Mouse (Mus musculus): ENCODE measurements around the gene Lamb1. TPM values are rescaled to one million over a fixed set of nuclear protein-coding genes. Genes with fewer than 3 reads are reported as not detected.

Gene Lamb1
- polyA plus RNA-seq (2015; fragmentation: Nextera tagmentation; extraction: Ambion mirVana) = 115 and 128 TPM in 2 replicates

DNA sequence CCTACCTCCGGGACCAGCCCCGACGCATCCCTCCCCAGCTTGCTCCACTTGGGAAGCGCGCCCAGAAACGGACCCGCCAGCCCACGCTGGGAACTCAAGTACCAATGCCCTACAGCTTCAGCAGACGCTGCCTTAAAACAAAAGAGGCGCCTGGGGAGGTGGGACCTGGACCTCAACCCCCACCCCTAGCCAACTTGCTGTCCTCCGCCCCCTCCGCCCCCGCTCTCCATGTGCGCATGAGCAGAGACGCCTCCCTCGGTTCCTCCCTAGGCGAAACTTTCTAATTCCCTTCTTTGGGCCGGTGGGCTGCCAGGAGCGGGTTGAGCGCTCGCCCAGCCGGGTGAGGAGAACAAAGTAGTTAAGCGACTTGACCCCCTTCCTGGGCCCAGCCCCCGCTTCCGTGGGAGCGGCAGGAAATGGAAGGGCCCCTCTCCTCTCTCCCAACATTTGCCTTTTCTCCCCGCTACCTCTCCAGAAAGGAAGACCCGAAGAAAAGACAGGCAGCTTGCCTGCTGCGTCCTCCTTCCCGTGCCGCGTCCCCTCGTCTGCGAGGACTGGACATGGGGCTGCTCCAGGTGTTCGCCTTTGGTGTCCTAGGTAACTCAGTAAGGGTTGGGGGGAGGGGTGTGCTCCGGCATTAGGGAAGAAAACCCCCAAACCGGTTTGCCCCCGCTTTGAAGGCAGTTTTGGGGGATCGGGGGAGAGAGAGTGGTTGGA is at the start of gene Lamb1:
Gene Lamb1 (plus strand): TSS at position 230 of the 717 bp plus-strand sequence.
- H3K9ac ChIP-seq (ENCODE audit: low read depth, low read length) = peak within 1 kb of the TSS; percentile 85
- H3K9me3 ChIP-seq (replicated peaks; ENCODE audit: low read length) = no peaks in the 10 kb centered on the region
- H3K4me2 ChIP-seq (ENCODE audit: low read length) = peak within 1 kb of the TSS; percentile 86
- ATAC-seq (replicated peaks; ENCODE audit: low FRiP score, low read depth) (peak; percentile 50), DNase-seq (ENCODE audit: low spot score) (peak; percentile 89)
- WGBS = under 1% methylated on average over 39 of the region's 39 CpGs
- H3K27me3 ChIP-seq (ENCODE audit: insufficient read depth, low read length) = no peaks in the 10 kb centered on the region
- H3K4me1 ChIP-seq (replicated peaks; ENCODE audit: insufficient read depth, low read length) = peaks cover 30% of the 10 kb centered on the region
- TF ChIP-seq CTCF (IDR thresholded peaks at IDR 0.05; ENCODE audit: low read depth) = no peak
- peak within 1 kb of the TSS; percentile 92 for H3K27ac ChIP-seq
- no peaks in the 10 kb centered on the region for H3K36me3 ChIP-seq (ENCODE audit: insufficient read depth, low read length)
- H3K4me3 ChIP-seq (replicated peaks; ENCODE audit: low read depth, low read length) = peak within 1 kb of the TSS; percentile 70

DNA sequence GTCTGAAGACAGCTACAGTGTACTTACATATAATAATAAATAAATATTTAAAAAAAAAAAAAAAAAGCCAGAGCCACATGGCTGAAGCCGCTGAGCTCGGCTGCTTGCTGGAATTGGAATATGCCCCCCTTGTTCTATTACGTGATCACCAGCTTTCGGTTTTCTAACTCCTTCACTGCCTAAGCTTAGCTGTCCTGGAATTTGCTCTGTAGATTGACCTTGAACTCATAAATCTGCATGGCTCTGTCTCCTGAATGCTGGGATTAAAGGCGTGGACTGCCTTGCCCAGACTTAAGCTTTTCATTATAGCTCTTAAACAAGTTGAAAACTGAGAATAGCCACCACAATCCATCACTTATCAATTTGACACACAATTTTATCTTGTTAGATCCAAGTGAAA is 47.8 kb upstream of the Lamb1 start:
- Histone ChIP-seq H3K27me3 (ENCODE audit: insufficient read depth, low read length) (no peaks in the 10 kb centered on the region), H3K9me3 (replicated peaks; ENCODE audit: low read length) (no peaks in the 10 kb centered on the region), H3K4me2 (ENCODE audit: low read length) (no peak overlapping the region), H3K4me1 (replicated peaks; ENCODE audit: insufficient read depth, low read length) (0 out of 2 replicates have a peak, but pooled peaks cover 3% of the 10 kb centered on the region), H3K4me3 (replicated peaks; ENCODE audit: low read depth, low read length) (no peak overlapping the region), H3K27ac (no peak overlapping the region), H3K36me3 (ENCODE audit: insufficient read depth, low read length) (no peaks in the 10 kb centered on the region), H3K9ac (ENCODE audit: low read depth, low read length) (no peak overlapping the region)
- no peak for TF ChIP-seq CTCF (IDR thresholded peaks at IDR 0.05; ENCODE audit: low read depth)
- 31% methylated on average over 5 of the region's 5 CpGs for WGBS
- peak; percentile 51 for DNase-seq (ENCODE audit: low spot score)
- no peak; the same call in 1 of the 2 replicates for ATAC-seq (replicated peaks; ENCODE audit: low FRiP score, low read depth)

DNA sequence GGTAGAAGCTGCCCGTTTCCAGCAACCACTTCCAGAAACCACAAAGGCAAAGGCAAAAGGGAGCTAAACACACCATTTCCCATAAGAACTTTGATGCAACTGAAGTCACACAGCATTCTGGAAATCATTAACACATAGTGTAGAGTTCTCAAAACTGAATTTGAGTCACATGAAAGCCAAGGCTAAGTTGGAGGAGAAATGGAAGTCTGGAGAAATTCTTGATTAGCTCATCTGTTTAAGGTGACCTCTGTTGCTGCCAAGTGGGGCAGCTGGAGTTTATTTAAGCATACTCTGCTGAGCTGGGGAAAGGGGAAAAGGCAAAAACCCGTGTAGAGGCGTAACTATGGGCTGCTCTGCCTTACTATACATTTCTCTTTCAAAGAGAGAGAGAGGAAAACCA is 46.3 kb upstream of the Lamb1 start:
- Histone ChIP-seq H3K9ac (ENCODE audit: low read depth, low read length) (no peak overlapping the region), H3K4me3 (replicated peaks; ENCODE audit: low read depth, low read length) (no peak overlapping the region), H3K36me3 (ENCODE audit: insufficient read depth, low read length) (no peaks in the 10 kb centered on the region), H3K4me2 (ENCODE audit: low read length) (no peak overlapping the region), H3K27ac (0 out of 2 replicates have a peak overlapping the region, but pooled peaks have one; percentile 5), H3K9me3 (replicated peaks; ENCODE audit: low read length) (no peaks in the 10 kb centered on the region), H3K27me3 (ENCODE audit: insufficient read depth, low read length) (no peaks in the 10 kb centered on the region), H3K4me1 (replicated peaks; ENCODE audit: insufficient read depth, low read length) (0 out of 2 replicates have a peak, but pooled peaks cover 3% of the 10 kb centered on the region)
- WGBS = 52% methylated on average over 3 of the region's 3 CpGs
- DNase-seq (ENCODE audit: low spot score) (peak; percentile 37), ATAC-seq (replicated peaks; ENCODE audit: low FRiP score, low read depth) (no peak)
- TF ChIP-seq CTCF (IDR thresholded peaks at IDR 0.05; ENCODE audit: low read depth) = no peak

DNA sequence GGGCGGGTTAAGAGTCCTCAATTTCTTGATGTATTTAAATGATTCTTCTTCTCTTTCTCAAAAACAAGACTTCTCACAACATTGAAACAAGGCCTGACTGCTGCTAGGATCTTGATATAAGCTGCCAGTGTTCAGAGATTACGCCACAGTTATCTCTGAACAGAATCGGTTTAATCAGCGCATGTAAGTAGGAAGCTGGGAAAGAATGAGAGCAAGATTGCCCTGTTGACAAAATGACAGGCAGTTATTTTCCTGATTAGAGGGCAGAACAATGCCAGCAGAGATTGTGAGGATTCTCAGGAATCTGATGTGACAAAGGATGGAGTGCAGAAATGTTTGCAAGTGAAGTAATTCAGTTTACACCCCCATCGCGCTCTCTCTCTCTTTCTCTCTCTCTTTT is 43.5 kb upstream of the Lamb1 start:
- H3K4me3 ChIP-seq (replicated peaks; ENCODE audit: low read depth, low read length) = no peak overlapping the region
- H3K36me3 ChIP-seq (ENCODE audit: insufficient read depth, low read length) = no peaks in the 10 kb centered on the region
- 85% methylated on average over 6 of the region's 6 CpGs for WGBS
- H3K9me3 ChIP-seq (replicated peaks; ENCODE audit: low read length) = no peaks in the 10 kb centered on the region
- H3K9ac ChIP-seq (ENCODE audit: low read depth, low read length) = no peak overlapping the region
- 0 out of 2 replicates have a peak, but pooled peaks cover 3% of the 10 kb centered on the region for H3K4me1 ChIP-seq (replicated peaks; ENCODE audit: insufficient read depth, low read length)
- no peak for DNase-seq (ENCODE audit: low spot score)
- no peak overlapping the region for H3K27ac ChIP-seq
- TF ChIP-seq CTCF (IDR thresholded peaks at IDR 0.05; ENCODE audit: low read depth) = no peak
- H3K27me3 ChIP-seq (ENCODE audit: insufficient read depth, low read length) = no peaks in the 10 kb centered on the region
- ATAC-seq (replicated peaks; ENCODE audit: low FRiP score, low read depth) = no peak
- H3K4me2 ChIP-seq (ENCODE audit: low read length) = no peak overlapping the region

DNA sequence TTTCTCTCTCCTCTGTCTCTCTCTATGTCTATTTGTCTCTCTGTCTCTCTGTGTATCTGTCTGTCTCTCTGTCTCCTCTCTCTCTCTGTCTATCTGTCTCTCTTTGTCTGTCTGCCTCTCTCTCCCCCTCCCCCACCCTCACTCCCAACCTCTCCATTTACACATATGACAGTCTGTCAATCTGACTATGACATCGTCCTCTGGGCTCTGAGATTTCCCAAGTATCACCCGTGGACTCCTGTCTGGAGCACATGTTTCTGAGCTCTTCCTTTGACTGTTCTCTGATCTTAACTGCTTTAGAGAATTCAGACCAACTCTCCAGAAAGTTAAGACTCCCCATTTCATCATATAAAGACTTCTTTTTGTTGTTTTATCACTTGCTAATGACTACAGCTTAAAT is 42.8 kb upstream of the Lamb1 start:
- no peak for TF ChIP-seq CTCF (IDR thresholded peaks at IDR 0.05; ENCODE audit: low read depth)
- DNase-seq (ENCODE audit: low spot score) (no peak), ATAC-seq (replicated peaks; ENCODE audit: low FRiP score, low read depth) (no peak)
- Histone ChIP-seq H3K4me2 (ENCODE audit: low read length) (no peak overlapping the region), H3K9ac (ENCODE audit: low read depth, low read length) (no peak overlapping the region), H3K27ac (no peak overlapping the region), H3K36me3 (ENCODE audit: insufficient read depth, low read length) (no peaks in the 10 kb centered on the region), H3K27me3 (ENCODE audit: insufficient read depth, low read length) (no peaks in the 10 kb centered on the region), H3K4me1 (replicated peaks; ENCODE audit: insufficient read depth, low read length) (0 out of 2 replicates have a peak, but pooled peaks cover 3% of the 10 kb centered on the region), H3K4me3 (replicated peaks; ENCODE audit: low read depth, low read length) (no peak overlapping the region), H3K9me3 (replicated peaks; ENCODE audit: low read length) (no peaks in the 10 kb centered on the region)
- WGBS = 58% methylated on average over 2 of the region's 2 CpGs

DNA sequence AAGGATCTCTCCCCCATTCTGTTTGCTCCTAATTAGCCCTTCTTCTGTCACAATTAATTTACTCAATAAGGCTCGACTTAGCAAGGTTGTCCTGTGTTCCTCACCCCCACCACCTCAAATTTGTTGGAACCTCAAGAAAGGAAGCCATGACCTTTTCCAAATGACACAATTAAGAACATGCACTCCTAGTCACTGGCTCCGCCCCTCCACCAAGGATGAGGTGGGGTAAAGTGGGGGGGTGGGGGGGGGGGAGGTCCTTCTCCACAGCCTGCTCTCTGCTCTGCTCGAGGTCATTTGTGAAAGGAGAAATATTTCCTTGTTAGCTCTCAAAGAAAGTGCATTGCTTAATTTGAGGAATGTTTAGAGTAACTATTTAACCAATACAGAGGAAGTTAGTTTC is 42.3 kb upstream of the Lamb1 start:
- peak; percentile 65 for ATAC-seq (replicated peaks; ENCODE audit: low FRiP score, low read depth)
- H3K9ac ChIP-seq (ENCODE audit: low read depth, low read length) = no peak overlapping the region
- no peaks in the 10 kb centered on the region for H3K36me3 ChIP-seq (ENCODE audit: insufficient read depth, low read length)
- DNase-seq (ENCODE audit: low spot score) = no peak
- 0 out of 2 replicates have a peak, but pooled peaks cover 3% of the 10 kb centered on the region for H3K4me1 ChIP-seq (replicated peaks; ENCODE audit: insufficient read depth, low read length)
- H3K27ac ChIP-seq = no peak overlapping the region
- H3K9me3 ChIP-seq (replicated peaks; ENCODE audit: low read length) = no peaks in the 10 kb centered on the region
- no peak overlapping the region for H3K4me2 ChIP-seq (ENCODE audit: low read length)
- TF ChIP-seq CTCF (IDR thresholded peaks at IDR 0.05; ENCODE audit: low read depth) = no peak
- no peaks in the 10 kb centered on the region for H3K27me3 ChIP-seq (ENCODE audit: insufficient read depth, low read length)
- no peak overlapping the region for H3K4me3 ChIP-seq (replicated peaks; ENCODE audit: low read depth, low read length)
- 22% methylated on average over 3 of the region's 3 CpGs for WGBS
